Mouse (Mus musculus) cerebellum, adult 2 months (tissue): ENCODE results near the gene Grk4.

ENCODE experiments used
- CTCF ChIP-seq: fragments of 200-500 bp; IDR thresholded peaks from 2 replicates; pipeline ENCODE4 v1.5.1; 2011; ENCODE audit warnings: low read depth, mild to moderate bottlenecking, control low read depth, low read length, moderate library complexity, borderline replicate concordance; ENCODE audit not compliant: insufficient read depth
- POLR2A ChIP-seq: fragments of 200-500 bp; IDR thresholded peaks from 2 replicates; pipeline ENCODE4 v1.6.1; 2011; ENCODE audit warnings: low read length, control low read depth, borderline replicate concordance; ENCODE audit not compliant: insufficient read depth

DNA sequence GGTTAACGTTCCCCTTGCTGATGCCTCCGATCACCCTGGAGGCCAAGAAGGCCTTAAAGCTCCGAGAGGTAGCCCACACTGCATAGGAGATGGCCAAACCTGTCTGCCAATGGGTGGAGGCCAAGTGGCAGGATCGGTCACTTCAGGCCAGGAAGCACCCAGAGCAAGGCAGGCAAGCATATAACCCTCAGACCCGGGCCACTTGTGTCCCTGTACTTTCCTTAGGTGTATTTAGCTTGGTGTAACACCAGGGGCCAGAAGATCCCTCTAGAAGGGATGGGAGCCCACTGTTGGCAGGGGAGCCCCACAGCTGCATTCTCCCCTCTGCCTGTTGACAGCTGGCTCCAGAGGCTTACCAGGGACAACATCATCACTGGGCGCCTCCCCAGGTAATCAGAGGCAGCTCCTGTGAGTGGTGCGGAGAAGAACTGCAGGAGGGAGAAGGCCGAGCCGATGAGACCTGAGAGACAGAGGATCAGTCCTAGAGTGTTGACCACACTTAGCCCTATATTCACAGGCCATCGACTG is 24.4 kb upstream of the Grk4 start:
- TF ChIP-seq CTCF = no peak
- no peak for TF ChIP-seq POLR2A
